Mouse (Mus musculus) c-Kit-positive CD71-positive TER-119-positive erythroid progenitor cells, embryonic 14.5 days (primary cell): ENCODE data around the gene Endov.

Experiments
- DNase-seq: peaks from one replicate; pipeline ENCODE4 v3.0.0-alpha.2; 2013; ENCODE audit warnings: low spot score

Endov gene

GRCm38 (mm10) chr11:119545741-119546495 lies 54.8 kb downstream of the Endov start:
- no peak for DNase-seq

DNA sequence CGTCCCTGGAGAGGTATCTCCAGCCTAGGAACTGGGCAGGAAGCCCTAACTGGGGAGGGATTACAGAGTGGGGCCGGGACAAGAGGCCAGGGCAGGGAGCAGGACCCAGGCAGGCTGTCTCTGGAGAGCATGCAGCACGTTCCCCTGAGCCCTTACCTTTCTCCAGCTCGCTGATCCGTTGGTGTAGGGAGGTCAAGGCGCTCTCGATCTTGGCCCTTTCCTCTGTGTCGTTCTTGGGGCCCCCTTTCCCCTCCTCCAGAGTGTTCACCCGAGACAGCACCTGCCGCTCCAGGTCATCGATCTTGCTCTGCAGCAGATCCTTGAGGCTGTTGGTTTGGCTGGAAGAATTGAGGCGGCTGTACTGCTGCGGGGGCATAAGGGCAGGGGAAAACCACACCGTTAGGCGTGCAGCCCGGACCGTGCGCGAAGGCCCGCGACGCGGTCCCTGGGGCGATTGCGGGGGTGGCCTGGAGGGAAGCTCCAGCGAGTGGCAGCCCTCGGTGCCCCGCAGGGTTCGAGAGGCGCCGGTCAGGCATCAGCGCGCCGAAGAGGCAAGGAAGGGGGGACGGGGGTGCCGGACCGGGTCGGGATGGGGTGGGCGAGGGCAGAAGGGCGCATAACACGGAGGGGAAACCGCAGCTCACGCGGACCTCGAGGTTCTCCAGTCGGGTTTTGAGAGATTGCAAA lies 55.5 kb downstream of the Endov start:
- no peak for DNase-seq

DNA sequence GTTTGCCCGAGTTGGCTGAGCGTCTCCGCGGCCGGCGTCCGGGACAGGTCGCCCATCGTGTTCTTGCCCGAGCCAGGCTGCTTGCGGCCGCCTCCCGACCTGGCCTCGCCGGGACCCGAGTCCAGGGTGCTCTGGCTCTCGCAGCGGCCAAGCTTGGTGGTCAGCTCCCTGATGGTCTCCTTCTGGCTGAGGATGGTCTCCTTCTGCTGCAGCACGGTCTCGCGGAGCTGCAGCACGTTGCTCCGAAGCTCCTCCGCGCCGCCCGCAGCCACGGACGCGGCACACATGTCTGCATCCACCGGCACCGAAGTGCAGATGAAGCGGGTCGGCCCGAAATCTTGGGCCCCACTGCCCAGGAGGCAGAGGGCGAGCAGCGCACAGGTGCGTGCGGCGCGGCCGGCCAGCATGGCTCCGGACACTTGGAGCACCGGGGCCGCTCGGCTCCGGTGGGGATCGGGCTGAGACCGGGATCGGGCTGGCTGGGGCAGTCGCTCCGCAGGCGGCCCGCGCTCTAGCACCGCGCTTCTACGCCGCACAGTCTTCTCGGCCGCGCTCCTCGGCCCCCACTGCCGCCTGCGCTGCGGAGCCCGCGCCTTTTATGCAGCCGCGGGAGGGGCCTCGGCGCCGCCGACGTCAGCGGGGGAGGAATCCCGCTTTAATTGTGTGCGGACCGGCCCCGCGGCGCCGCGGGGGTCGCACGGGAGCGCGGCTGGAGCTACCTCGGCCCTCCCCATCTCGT lies 56.2 kb downstream of the Endov start, which contains the start of gene Nptx1:
Gene Nptx1 (minus strand): TSS at position 571 of the 739 bp plus-strand sequence.
- no peak for DNase-seq

DNA sequence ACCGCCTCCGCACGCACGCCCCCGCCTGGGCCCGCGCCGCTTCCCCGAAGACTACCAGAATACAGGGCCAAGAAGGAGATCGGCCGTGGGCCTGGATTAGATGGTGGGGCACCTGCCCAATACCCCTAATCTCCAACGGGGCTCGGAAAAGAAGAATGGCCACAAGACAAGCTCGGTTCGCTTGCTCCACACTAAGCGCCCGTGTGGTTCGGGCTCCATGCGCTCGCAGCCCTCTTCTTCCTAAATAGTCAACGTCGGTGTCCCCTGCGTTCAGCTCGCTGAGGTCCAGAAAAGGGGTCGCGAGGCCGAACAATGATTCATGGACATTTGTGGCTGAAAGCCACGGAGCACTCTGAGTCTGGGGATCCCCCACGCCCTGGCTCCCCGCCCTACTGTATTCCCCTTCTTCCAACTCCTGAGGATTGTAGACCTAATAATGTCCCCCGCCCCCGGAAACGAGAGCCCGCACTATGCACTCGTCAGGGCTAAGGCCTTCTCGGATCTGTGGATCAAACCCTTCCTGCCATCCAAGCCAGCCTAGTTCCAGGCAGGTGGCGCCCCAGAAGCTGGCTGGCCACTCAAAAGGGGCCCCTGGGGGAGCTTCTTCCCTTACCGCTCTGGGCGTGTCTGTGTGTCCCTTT lies 56.9 kb downstream of the Endov start:
- no peak for DNase-seq

DNA sequence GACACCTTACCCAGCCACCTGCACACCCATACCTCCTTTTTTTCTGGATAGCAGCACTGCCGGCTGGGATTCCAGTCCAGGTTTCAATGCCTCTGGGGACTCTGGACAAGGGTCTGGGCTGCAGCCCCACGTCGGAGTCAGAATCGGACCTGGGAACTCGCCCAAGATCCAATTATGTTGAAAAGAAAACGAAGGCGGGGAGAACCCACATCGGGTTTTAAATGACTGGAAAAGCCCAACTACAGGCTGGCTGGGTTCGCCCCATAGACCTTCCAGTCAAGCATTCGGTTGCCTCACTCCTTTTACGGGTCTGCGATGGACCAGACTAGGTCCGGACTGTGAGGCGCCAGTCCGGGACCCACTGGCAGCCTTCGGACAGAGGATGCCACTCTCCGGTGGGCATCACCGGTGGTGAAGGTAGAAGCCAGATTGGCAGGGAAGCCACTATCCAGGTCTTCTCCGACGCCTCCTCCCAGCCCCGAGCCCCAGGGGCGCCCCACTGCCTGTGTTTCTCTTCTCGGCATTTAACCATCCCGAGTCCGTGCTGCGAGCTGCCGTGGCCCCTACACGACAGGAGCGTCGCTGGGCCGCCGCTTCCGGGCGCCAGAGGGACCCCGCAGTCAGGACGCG lies 57.7 kb downstream of the Endov start:
- DNase-seq = no peak

DNA sequence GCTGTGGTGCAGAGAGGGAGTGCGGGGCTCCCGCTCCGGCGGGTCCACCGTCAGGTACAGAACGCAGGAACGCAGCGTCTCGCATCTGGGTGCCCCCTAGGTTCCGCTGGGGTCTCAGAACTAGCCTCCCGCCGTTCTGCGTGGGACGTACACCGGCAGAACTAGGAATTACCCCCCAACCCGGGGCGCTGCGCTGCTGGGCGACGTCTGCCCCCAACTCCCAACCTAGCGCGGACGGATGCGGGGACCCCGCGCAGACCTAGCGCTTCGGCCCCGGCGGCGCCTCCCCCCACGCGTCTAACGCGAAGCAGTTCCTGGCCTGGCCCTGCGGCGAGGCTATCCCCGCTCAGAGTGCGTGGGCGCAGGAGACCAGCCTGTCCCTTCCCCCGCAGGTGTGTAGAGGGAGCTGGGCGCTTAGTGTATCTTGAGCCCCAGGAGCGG lies 58.2 kb downstream of the Endov start:
- no peak for DNase-seq

- no peak for DNase-seq
Observed at GRCm38 (mm10) chr11:119550546-119551335, 59.6 kb downstream of the Endov start.

GRCm38 (mm10) chr11:119551468-119551867 lies 60.3 kb downstream of the Endov start:
- no peak for DNase-seq

- DNase-seq = no peak
Observed at GRCm38 (mm10) chr11:119552301-119552700, 61.2 kb downstream of the Endov start.

DNA sequence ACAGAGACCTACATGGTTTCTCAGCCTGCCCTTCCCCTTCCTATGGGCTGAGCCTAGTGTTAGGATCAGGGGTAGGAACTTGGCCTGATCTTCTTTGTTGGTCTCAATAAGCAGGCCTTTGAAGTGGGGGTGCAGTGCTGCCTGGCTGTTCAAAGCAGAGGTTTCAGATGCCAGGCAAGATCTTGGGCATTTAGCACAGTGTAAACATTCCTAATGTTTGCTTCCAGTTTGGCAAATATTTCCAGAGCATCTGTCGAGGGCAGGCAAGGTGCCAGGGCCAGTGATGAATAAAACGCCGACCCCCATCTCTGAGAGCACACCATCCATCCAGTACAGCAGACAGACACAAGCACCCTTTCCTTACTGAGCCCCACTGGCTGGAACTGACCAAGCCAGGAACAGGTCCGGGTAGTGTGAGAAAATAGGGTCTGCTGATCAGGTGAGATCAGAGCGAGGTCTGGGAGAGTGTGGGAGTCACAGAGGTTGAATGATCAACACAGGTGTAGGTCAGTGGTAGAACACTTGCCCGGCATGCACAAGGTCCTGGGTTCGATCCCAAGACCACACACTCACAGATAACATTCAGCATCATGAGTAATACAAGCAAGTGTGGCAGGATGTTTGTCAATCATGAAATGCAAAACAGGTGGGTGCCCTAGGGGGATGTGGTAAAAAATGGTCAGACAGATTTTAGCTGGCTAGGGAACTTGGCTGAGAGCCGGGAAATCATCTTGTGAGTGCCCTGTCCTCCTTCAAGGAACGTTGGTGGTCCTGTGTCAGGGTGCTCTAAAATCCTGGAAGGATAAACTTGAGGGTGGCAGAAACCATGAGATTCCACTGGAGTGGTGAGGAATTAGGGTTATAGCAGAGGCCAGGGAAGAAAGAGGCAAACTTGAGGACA lies 62.0 kb downstream of the Endov start:
- no peak for DNase-seq

DNA sequence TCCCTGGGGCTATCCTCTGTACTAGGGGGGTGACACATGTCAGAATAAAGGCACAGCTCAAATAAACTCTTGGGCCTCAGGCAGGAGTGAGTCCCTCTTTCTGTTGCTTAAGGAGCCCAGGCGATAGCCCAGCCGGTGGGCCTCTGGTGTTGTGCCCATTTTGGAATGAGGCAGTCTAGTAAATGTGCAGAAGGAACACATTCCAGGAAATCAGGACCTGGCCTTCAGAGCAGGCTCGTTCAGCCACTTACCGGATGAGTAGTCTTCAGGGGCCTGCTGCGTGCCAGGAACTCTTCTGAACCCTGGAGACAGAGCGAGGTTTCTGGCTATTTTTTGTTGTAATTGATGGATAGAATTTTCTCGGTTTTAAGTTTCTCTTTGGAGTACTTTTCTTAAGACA lies 63.6 kb downstream of the Endov start:
- no peak for DNase-seq

DNA sequence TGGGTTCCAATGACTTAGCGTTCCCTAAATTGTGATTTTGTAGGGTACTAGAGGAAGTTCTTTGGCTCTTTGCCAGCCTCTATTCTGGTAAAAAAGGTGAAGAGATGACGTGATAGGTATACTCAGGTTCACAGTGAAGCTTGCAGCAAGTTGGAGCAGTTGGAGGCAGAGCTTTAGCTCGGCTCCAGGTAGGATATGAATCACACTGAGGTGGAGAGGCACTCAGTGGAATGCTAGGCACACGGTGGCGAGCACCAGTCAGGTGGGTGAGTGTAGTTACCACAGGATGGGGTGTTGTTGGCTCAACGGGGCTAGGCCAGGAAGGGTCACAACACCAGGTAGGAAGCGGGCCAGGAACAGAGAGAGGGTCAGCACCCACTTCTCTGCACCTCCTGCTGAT lies 64.0 kb downstream of the Endov start:
- no peak for DNase-seq

DNA sequence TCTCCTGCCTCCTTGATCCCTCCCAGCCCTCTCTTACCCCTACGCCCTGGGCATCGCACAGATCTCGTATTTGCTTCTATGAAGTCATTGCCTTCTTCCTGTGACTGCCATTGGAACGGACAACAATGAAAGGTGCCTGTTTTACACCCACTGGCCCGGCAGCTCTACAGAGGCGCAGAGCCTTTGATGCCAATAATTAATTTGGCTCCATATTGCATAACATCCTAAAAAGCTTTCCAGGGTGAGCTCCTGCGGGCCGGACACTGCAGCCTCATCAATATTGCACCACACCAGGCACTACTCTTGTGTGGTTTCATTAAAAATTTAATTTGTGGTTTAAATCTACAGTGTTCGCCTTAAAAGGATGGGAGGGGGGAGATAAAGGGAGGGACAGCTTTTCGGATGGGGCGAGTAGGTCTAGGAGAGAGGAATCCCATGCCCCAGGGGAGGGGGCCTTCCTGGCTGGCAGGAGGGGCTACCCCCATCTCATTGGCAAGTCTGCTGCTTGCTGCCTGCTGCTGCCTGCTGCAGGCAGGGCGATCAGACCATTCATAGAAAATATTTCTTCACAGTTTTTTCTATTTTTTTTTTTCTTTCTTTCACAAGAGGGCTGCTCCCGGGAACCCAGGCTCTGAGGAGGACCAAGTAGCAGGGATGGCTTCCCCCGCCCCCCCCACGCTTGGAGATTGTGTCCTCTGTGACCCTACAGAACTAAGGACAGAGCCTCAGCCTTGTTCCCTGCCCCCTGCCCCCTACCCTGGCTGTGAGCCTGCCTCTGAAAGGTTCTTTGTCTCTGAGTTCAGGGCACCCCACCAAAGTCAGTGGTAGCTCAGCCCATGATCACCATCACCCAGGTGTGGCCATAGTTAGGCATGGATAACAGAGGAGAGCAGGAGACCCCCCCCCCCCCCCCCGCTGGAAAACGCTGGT lies 67.1 kb downstream of the Endov start:
- no peak for DNase-seq

GRCm38 (mm10) chr11:119558870-119559610 lies 67.9 kb downstream of the Endov start:
- no peak for DNase-seq
